Mouse (Mus musculus): Measurements from ENCODE around the gene Myoz2. TPM values are rescaled to one million over a fixed set of nuclear protein-coding genes. Genes with fewer than 3 reads are reported as not detected.

Gene Myoz2
- total and polyA plus RNA-seq, 2 experiments from 2014 or later, result not detected

DNA sequence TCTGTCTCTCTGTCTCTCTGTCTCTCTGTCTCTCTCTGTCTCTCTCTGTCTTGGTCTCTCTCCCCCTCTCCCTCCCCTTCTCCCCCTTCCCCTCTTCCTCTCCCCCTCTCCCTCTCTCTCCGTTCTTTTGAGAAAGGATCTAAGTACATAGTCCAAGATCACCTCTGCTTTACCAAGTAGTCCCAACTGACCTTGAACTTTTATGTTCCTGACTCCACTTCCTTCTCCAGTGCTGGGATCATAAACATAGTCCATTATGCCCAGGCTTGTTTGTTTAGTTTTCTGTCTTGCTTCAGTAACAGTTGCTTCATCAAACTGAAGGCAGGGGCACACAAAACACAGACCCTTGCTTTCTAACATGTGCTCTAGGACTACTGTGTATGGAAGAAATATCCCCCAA lies 37.7 kb upstream of the Myoz2 start:
- no peak for DNase-seq (ENCODE audit: low spot score)
- no peak overlapping the region for H3K4me2 ChIP-seq (ENCODE audit: low read depth, low read length)
- H3K9me3 ChIP-seq (ENCODE audit: low read length), result no peaks in the 10 kb centered on the region
- TF ChIP-seq CTCF (IDR thresholded peaks at IDR 0.05; ENCODE audit: low read depth), result no peak
- H3K36me3 ChIP-seq (ENCODE audit: insufficient read depth, low read length), result no peaks in the 10 kb centered on the region
- WGBS, result no CpG with 5 or more reads among the region's 1 CpGs
- ATAC-seq, result no peak
- no peak overlapping the region for H3K4me3 ChIP-seq (ENCODE audit: low read length)
- H3K27ac ChIP-seq, result no peak overlapping the region
- H3K27me3 ChIP-seq (ENCODE audit: insufficient read depth, low read length), result no peaks in the 10 kb centered on the region
- H3K9ac ChIP-seq (replicated peaks; ENCODE audit: low read length), result no peak overlapping the region
- H3K4me1 ChIP-seq (ENCODE audit: insufficient read depth, low read length), result no peaks in the 10 kb centered on the region

DNA sequence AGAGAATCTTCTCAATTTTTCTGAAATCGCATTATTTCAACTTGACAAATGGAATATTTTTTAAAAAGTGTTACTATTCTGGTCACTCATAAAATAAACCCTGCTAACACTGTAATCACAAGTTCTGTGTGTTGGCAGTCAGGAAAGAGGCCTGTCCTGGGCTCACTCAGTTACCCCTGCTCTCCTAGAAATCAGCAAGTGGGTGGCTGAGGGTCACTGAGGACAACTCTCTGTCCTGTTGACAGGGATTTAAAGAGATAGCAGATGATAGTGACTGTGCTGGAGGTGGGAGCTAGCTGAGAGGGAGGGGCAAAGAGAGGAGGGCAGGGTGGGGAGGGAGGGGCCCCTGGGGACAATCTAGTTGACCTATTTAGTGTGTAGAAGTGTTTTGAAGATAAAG lies 36.2 kb upstream of the Myoz2 start:
- ATAC-seq, result no peak
- no peaks in the 10 kb centered on the region for H3K9me3 ChIP-seq (ENCODE audit: low read length)
- H3K4me2 ChIP-seq (ENCODE audit: low read depth, low read length), result no peak overlapping the region
- no peaks in the 10 kb centered on the region for H3K36me3 ChIP-seq (ENCODE audit: insufficient read depth, low read length)
- no peaks in the 10 kb centered on the region for H3K27me3 ChIP-seq (ENCODE audit: insufficient read depth, low read length)
- no peak for DNase-seq (ENCODE audit: low spot score)
- no peak overlapping the region for H3K4me3 ChIP-seq (ENCODE audit: low read length)
- H3K9ac ChIP-seq (replicated peaks; ENCODE audit: low read length), result no peak overlapping the region
- no peaks in the 10 kb centered on the region for H3K4me1 ChIP-seq (ENCODE audit: insufficient read depth, low read length)
- no peak overlapping the region for H3K27ac ChIP-seq
- TF ChIP-seq CTCF (IDR thresholded peaks at IDR 0.05; ENCODE audit: low read depth), result no peak
- 98% methylated on average over 1 of the region's 1 CpGs for WGBS

DNA sequence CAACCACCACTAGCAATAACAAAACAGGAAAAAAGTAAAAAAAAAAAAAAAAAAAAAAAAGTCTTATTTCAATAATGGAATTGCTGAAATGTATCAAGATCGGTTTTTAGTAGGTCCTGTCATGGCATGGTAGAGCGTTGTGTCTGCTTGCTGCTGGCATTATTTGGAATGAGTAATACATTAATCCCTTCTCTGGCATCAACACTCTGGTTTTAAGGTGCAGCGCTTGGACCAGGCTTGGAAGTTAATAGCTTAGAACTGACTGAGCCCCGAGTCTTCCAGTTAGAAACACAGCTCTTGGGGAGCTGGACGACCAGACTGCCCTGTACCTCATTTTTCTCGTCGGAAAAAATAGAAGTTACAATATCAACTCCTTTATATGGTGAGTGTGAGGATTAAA lies 32.0 kb upstream of the Myoz2 start:
- 95% methylated on average over 7 of the region's 7 CpGs for WGBS
- Histone ChIP-seq H3K4me1 (ENCODE audit: insufficient read depth, low read length) (no peaks in the 10 kb centered on the region), H3K4me3 (ENCODE audit: low read length) (no peak overlapping the region), H3K27ac (no peak overlapping the region), H3K4me2 (ENCODE audit: low read depth, low read length) (no peak overlapping the region), H3K9ac (replicated peaks; ENCODE audit: low read length) (no peak overlapping the region), H3K9me3 (ENCODE audit: low read length) (no peaks in the 10 kb centered on the region), H3K27me3 (ENCODE audit: insufficient read depth, low read length) (no peaks in the 10 kb centered on the region), H3K36me3 (ENCODE audit: insufficient read depth, low read length) (no peaks in the 10 kb centered on the region)
- DNase-seq (ENCODE audit: low spot score) (no peak), ATAC-seq (no peak)
- no peak for TF ChIP-seq CTCF (IDR thresholded peaks at IDR 0.05; ENCODE audit: low read depth)

DNA sequence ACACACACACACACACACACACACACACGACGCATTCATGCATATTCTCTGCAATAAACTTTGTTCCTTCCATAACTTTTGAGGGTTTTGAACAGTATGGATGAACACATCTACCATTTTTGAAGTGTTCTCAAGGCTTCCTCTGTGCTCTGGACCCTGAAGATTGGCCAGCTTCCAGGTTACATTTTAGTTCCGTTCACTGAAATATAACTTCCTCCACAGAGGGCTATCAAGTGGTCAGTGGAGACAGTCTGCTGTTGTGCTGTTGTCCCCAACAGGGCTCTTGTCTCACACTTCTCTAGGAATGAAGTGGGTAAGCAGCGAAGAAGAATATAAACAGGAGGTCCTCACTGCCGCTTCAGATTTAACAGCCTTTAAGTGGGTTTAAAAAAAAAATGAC lies 30.7 kb upstream of the Myoz2 start:
- ATAC-seq (no peak), DNase-seq (ENCODE audit: low spot score) (no peak)
- WGBS, result 76% methylated on average over 5 of the region's 5 CpGs
- Histone ChIP-seq H3K36me3 (ENCODE audit: insufficient read depth, low read length) (no peaks in the 10 kb centered on the region), H3K9me3 (ENCODE audit: low read length) (no peaks in the 10 kb centered on the region), H3K4me3 (ENCODE audit: low read length) (no peak overlapping the region), H3K9ac (replicated peaks; ENCODE audit: low read length) (no peak overlapping the region), H3K27me3 (ENCODE audit: insufficient read depth, low read length) (no peaks in the 10 kb centered on the region), H3K4me2 (ENCODE audit: low read depth, low read length) (no peak overlapping the region), H3K4me1 (ENCODE audit: insufficient read depth, low read length) (no peaks in the 10 kb centered on the region), H3K27ac (no peak overlapping the region)
- TF ChIP-seq CTCF (IDR thresholded peaks at IDR 0.05; ENCODE audit: low read depth), result no peak

DNA sequence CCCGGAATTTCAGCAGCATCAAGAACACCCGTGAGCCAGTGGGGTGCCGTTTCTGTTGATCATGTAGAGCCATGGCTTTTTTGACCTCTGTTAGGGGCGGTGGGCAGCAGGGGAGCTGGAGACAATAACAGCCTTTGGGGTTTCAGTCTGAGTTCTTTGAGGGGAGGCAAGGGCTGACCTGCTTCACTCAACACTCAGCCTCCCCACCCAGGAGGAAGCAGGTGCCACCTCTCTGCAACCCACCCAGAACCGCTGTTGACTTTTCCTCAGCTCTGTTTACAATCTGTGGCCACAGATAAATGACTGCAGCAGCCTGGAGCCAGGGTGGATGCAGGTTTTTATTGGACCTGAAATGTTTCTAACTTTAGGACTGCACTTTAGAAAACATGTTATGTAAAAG lies 29.4 kb upstream of the Myoz2 start:
- Histone ChIP-seq H3K27ac (no peak overlapping the region), H3K4me1 (ENCODE audit: insufficient read depth, low read length) (no peaks in the 10 kb centered on the region), H3K4me3 (ENCODE audit: low read length) (no peak overlapping the region), H3K9me3 (ENCODE audit: low read length) (no peaks in the 10 kb centered on the region), H3K36me3 (ENCODE audit: insufficient read depth, low read length) (no peaks in the 10 kb centered on the region), H3K4me2 (ENCODE audit: low read depth, low read length) (no peak overlapping the region), H3K27me3 (ENCODE audit: insufficient read depth, low read length) (no peaks in the 10 kb centered on the region), H3K9ac (replicated peaks; ENCODE audit: low read length) (no peak overlapping the region)
- no peak for ATAC-seq
- 13% methylated on average over 5 of the region's 5 CpGs for WGBS
- no peak for DNase-seq (ENCODE audit: low spot score)
- no peak for TF ChIP-seq CTCF (IDR thresholded peaks at IDR 0.05; ENCODE audit: low read depth)

DNA sequence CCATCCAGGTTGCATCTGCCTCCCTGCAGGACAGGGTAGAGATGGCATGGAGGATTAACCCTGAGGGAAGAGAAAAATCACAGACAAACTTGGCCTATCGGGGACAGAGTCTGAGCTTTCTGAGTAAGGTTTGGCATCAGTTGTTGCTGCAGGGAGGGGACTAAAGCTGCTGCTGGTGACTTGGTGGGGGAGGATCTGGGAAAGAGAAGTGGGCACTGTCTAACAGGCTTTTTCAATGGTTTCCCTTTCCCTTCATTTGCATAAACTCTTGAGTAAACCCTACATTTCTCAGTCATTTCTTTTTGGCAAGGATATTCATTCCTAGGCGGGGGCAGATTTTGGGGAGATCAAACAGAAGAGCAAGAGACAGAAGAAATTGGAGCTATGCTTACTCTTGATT lies 27.1 kb upstream of the Myoz2 start:
- no peak overlapping the region for H3K4me2 ChIP-seq (ENCODE audit: low read depth, low read length)
- no peak for TF ChIP-seq CTCF (IDR thresholded peaks at IDR 0.05; ENCODE audit: low read depth)
- ATAC-seq, result no peak
- no peaks in the 10 kb centered on the region for H3K4me1 ChIP-seq (ENCODE audit: insufficient read depth, low read length)
- no peak overlapping the region for H3K9ac ChIP-seq (replicated peaks; ENCODE audit: low read length)
- H3K4me3 ChIP-seq (ENCODE audit: low read length), result no peak overlapping the region
- H3K27me3 ChIP-seq (ENCODE audit: insufficient read depth, low read length), result no peaks in the 10 kb centered on the region
- H3K36me3 ChIP-seq (ENCODE audit: insufficient read depth, low read length), result no peaks in the 10 kb centered on the region
- WGBS, result 66% methylated on average over 2 of the region's 2 CpGs
- H3K27ac ChIP-seq, result no peak overlapping the region
- no peaks in the 10 kb centered on the region for H3K9me3 ChIP-seq (ENCODE audit: low read length)
- DNase-seq (ENCODE audit: low spot score), result no peak

DNA sequence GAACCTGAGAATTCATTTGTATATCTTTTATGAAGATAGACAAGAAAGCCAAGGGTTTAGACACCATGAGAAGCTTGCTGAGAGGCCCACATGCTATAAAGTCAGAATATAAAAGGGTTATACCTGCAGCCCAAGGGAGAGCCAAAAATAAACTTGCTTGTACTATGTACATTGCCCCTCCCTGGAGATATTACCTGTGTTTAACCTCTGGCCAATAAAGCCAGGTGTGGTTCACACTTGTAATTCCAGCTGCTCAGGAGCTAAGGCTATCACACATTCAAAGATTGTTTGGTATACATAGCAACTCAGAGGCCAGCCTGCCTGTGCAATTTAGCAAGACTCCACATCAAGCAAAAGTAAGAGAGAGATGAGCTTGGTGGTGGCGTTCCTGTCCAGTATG lies 24.0 kb upstream of the Myoz2 start:
- WGBS, result 94% methylated on average over 1 of the region's 1 CpGs
- DNase-seq (ENCODE audit: low spot score) (no peak), ATAC-seq (no peak)
- Histone ChIP-seq H3K27me3 (ENCODE audit: insufficient read depth, low read length) (no peaks in the 10 kb centered on the region), H3K9ac (replicated peaks; ENCODE audit: low read length) (no peak overlapping the region), H3K4me1 (ENCODE audit: insufficient read depth, low read length) (no peaks in the 10 kb centered on the region), H3K27ac (no peak overlapping the region), H3K4me2 (ENCODE audit: low read depth, low read length) (no peak overlapping the region), H3K36me3 (ENCODE audit: insufficient read depth, low read length) (no peaks in the 10 kb centered on the region), H3K4me3 (ENCODE audit: low read length) (no peak overlapping the region), H3K9me3 (ENCODE audit: low read length) (no peaks in the 10 kb centered on the region)
- no peak for TF ChIP-seq CTCF (IDR thresholded peaks at IDR 0.05; ENCODE audit: low read depth)

Measured in hindbrain, postnatal 0 days (tissue).